14 mouse cellular contexts compared by ENCODE assay signal in the genomic region with DNA sequence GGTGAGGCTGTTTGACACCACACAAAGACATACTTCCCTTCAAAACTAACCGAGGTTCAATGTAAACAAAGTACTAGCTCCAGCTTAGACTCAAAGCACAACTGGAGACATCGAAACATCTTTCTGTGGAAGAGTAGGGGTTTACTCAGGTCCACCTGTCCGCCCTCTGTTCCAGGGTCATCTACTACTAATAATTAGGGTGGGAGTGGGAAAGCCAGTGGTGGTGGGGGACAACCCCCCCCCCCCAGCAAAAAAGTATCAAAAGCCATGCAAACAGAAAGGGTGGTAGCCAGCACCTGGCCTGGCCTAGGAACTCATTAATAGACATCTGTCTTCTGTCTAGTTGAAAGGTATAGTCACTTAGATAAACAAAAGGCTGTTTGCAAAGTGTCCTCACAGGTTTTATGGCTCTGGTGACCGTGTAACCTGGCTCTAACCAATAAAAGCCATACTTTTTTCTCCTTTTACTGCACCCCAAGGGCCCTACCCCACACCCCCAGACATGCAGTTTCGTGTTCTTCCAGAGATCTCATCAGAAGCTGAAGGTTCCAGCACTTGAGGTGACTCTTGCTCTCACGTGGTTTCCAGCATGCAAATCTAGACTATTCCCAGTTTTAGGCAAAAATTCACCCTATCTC. TPM values are rescaled to one million over a fixed set of nuclear protein-coding genes. Genes with fewer than 3 reads are reported as not detected.
"Had no signal": no experiment of that assay in that cellular context is flagged by ENCODE, and none has a peak within 500 bp of the region (broad histone marks: within the 10 kb centered on the region; RNA-seq: fewer than 3 reads in every experiment).

No protein-coding gene starts in this region.

- H3K9ac ChIP-seq: liver, embryonic 12.5 days; lung, embryonic 15.5 days had no signal

- H3K9me3 ChIP-seq: limb, embryonic 10.5 days; liver, embryonic 12.5 days; lung, embryonic 15.5 days; megakaryocyte, embryonic 14.5 days; midbrain, embryonic 15.5 days; neural tube, embryonic 13.5 days had no signal

- DNase-seq: kidney, adult 11 months; kidney, adult 9 months; kidney, postnatal 4 days; lung, postnatal 14 days; right cerebral cortex, postnatal 25 days; thymus, postnatal 25 days had no signal

- H3K27me3 ChIP-seq: lung, embryonic 15.5 days; midbrain, embryonic 15.5 days; neural tube, embryonic 13.5 days had no signal

- H3K27ac ChIP-seq: kidney, postnatal 0 days; liver, embryonic 12.5 days; lung, embryonic 15.5 days; macrophage had no signal

RNA-seq across cellular contexts. Expression of gene Irf6, which starts 21.5 kb away (rescaled TPM):
- polyA plus RNA-seq: macrophage had no signal
